Mouse (Mus musculus) small intestine, adult 2 months (tissue): ENCODE results near the gene Pla2g6. TPM values are rescaled to one million over a fixed set of nuclear protein-coding genes. Genes with fewer than 3 reads are reported as not detected.

Experiments
- H3K27ac ChIP-seq: fragments of 200-500 bp; 2 replicates; pipeline ENCODE4 v1.5.1; 2012; ENCODE audit warnings: low read depth, low read length, control low read depth, inconsistent platforms; ENCODE audit not compliant: insufficient read depth
- H3K27me3 ChIP-seq: fragments of 200-500 bp; 2 replicates; pipeline ENCODE4 v1.6.1; 2012; ENCODE audit warnings: mild to moderate bottlenecking, moderate library complexity, low read length, inconsistent platforms; ENCODE audit not compliant: control insufficient read depth, insufficient read depth
- H3K36me3 ChIP-seq: fragments of 200-500 bp; 2 replicates; pipeline ENCODE4 v1.6.1; 2012; ENCODE audit warnings: mild to moderate bottlenecking, low read length, control low read depth, inconsistent platforms; ENCODE audit not compliant: control insufficient read depth, insufficient read depth
- H3K4me1 ChIP-seq: fragments of 200-500 bp; 2 replicates; pipeline ENCODE4 v1.6.1; 2012; ENCODE audit warnings: low read length, inconsistent platforms, mixed read lengths; ENCODE audit not compliant: control insufficient read depth, insufficient read depth, insufficient read length
- H3K4me3 ChIP-seq: fragments of 200-500 bp; 2 replicates; pipeline ENCODE4 v1.5.1; 2012; ENCODE audit warnings: low read depth, mild to moderate bottlenecking, control low read depth, inconsistent platforms, low read length, moderate library complexity
- CTCF ChIP-seq: fragments of 200-500 bp; IDR thresholded peaks from 2 replicates; pipeline ENCODE4 v1.5.1; 2012; ENCODE audit warnings: low read depth, mild to moderate bottlenecking, control low read depth, inconsistent platforms, low read length, moderate library complexity, mixed read lengths; ENCODE audit not compliant: insufficient replicate concordance, insufficient read length; ENCODE audit errors: extremely low read depth
- POLR2A ChIP-seq: fragments of 200-500 bp; IDR thresholded peaks from 2 replicates; pipeline ENCODE4 v1.6.1; 2012; ENCODE audit warnings: low read depth, mild to moderate bottlenecking, control low read depth, inconsistent platforms, low read length, moderate library complexity
- WGBS: fragments of 180-500 bp; shearing (Covaris S2); methylation state at CpG from one replicate; pipeline ENCODE4 v1.1.7; 2018; 5-methylcytosine and 5-hydroxymethylcytosine counted together
- polyA plus RNA-seq: library from polyadenylated mRNA; depleted of rRNA; stranded (reverse); fragments of >200 nt; gene quantifications from 2 replicates; pipeline ENCODE4 v1.2.3, GENCODE M21; 2012

Gene Pla2g6
- polyA plus RNA-seq, 1 experiment = 40.2 TPM

DNA sequence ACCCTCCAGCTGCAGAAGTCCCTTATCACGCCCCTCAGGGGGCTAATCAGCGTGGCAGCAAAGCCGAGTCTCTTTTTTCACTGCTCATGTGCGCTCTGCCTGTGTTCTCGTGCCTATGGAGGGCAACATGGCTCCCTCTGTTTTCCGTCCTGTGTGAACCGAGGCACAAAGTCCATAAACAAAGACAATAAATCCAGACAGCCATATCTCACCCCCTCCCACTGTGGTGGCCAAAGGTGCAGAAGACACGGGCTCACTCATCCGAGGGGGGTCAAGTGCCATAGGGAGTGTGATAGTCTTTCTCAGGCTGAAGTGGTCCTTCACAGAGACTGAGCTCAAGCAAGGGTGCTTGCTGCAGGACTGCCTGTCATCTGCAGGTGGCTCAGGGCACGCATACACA, 55.2 kb downstream of the Pla2g6 start:
- Histone ChIP-seq H3K27ac (peak overlapping the region; percentile 22; the same call in 1 of the 2 replicates), H3K4me1 (peaks cover 21% of the 10 kb centered on the region), H3K4me3 (no peak overlapping the region), H3K36me3 (peaks cover 60% of the 10 kb centered on the region), H3K27me3 (no peaks in the 10 kb centered on the region)
- TF ChIP-seq POLR2A (no peak), CTCF (no peak)
- WGBS = 24% methylated on average over 10 of the region's 10 CpGs

DNA sequence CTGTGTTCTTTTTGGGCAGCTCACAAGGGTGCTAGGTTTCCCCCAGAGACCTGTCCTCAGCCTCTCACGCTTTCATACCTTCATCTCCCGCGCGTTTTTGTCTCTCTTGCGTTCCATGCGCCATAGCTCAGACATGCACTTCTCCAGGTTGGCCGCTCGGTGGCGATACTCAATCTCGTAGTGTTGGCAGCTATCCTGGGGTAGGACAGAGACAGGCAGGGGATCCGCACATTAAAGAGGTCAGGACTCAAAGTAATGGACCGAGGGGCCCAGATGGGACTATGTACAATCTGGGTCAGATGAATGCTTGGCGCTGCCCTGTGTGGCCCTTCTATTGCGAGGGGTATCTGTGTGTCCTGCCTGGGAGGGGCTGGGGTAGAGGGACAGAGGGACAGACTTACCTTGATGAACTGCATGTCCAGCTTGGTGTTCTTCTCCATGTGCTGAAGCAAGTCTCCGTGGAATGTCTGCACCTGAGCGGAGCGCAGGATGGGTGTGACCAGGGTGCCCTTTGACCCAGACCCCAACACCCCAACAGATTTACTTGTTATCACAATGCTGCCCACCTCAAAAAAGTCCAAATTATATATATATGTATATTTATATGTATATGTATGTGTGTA, 57.0 kb downstream of the Pla2g6 start:
- Histone ChIP-seq H3K27me3 (no peaks in the 10 kb centered on the region), H3K4me1 (peaks cover 21% of the 10 kb centered on the region), H3K36me3 (peaks cover 63% of the 10 kb centered on the region), H3K4me3 (peak overlapping the region; percentile 42), H3K27ac (no peak overlapping the region)
- WGBS = 54% methylated on average over 17 of the region's 17 CpGs
- peak; percentile 44; the same call in 1 of the 2 replicates for TF ChIP-seq CTCF
- TF ChIP-seq POLR2A = no peak

DNA sequence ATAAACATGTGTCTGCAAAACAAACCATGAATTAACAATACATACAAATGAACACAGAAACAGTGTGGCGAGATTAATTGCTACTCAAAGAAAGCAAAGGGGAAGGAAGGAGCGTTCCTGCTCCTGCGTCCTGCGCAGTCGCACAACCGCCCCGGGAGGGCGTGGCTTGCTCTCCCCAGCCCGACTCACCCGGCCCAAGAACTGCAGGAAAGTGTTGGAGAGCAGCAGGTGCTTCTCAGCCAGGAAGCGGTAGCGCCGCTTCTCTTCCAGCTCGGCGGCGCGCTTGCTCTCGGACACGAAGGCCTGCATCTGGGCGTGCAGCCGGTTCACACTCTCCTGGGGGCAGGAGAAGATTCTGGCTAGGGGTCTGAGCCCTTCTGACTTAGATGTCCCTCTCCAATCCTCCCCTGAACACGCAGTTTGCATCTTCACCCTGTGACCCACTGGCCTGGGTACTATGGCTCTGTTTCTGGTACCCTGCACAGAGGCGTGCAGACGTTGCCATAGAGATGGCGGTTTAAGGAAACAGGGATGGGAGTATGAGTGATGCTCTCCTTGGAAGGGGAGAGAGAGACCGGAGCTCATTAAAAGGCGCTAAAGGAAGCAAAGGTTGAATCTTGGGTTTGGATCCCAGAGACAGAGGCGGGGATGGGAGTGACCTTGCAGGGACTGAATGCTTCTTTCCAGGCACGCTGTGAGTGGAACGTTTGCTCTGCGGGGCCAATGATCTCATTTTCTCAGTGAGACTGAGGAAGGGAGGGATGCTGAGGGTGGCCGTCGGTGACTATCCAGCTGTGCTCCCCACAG, 57.7 kb downstream of the Pla2g6 start:
- Histone ChIP-seq H3K27me3 (no peaks in the 10 kb centered on the region), H3K4me1 (peaks cover 21% of the 10 kb centered on the region), H3K27ac (no peak overlapping the region), H3K36me3 (peaks cover 65% of the 10 kb centered on the region), H3K4me3 (peak overlapping the region; percentile 42)
- 38% methylated on average over 33 of the region's 33 CpGs for WGBS
- no peak for TF ChIP-seq CTCF
- TF ChIP-seq POLR2A = peak; percentile 46; the same call in 1 of the 2 replicates

DNA sequence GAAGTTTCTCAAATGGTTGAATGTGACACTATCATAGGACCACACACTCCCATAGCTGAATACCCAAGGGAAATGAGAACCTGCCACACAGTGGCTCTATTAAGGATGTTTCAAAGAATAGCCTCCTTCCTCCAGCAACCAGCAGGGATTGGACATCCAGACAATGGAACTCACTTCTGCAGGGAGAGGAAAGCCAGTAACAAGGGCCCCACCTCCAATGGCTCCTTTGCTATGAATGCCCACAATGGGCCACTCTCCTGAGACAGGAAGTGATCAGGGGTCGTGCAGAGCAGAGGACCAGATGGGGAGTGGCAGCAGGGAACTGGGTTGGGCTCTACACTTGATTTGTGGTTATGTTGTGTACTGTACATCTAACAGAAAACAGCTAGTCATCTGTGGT, 59.7 kb downstream of the Pla2g6 start:
- no peak for TF ChIP-seq CTCF
- TF ChIP-seq POLR2A = no peak
- 35% methylated on average over 1 of the region's 1 CpGs for WGBS
- Histone ChIP-seq H3K27ac (no peak overlapping the region), H3K27me3 (no peaks in the 10 kb centered on the region), H3K4me1 (peaks cover 18% of the 10 kb centered on the region), H3K4me3 (no peak overlapping the region), H3K36me3 (peaks cover 72% of the 10 kb centered on the region)

DNA sequence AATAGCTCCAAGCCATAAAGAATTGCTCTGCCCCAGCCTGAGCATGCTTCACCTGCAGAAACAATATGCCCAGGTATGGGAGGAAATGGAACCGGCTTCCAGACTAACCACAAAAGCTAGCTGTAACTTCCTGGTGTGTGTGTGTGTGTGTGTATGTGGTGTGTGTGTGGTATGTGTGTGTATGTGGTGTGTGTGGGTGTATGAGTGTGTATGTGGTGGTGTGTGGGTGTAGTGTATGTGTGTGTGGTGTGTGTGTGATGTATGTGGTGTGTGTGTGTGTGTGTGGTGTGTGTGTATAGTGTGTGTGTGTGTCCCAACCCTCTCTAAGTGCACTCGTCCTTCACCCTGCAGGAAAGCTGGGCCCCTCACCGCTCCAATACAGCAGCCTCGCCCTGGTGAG, 62.8 kb downstream of the Pla2g6 start:
- TF ChIP-seq POLR2A (no peak), CTCF (no peak)
- 73% methylated on average over 4 of the region's 4 CpGs for WGBS
- H3K4me3 ChIP-seq = no peak overlapping the region
- H3K27ac ChIP-seq = no peak overlapping the region
- peaks cover 84% of the 10 kb centered on the region for H3K36me3 ChIP-seq
- peaks cover 12% of the 10 kb centered on the region for H3K4me1 ChIP-seq
- no peaks in the 10 kb centered on the region for H3K27me3 ChIP-seq

DNA sequence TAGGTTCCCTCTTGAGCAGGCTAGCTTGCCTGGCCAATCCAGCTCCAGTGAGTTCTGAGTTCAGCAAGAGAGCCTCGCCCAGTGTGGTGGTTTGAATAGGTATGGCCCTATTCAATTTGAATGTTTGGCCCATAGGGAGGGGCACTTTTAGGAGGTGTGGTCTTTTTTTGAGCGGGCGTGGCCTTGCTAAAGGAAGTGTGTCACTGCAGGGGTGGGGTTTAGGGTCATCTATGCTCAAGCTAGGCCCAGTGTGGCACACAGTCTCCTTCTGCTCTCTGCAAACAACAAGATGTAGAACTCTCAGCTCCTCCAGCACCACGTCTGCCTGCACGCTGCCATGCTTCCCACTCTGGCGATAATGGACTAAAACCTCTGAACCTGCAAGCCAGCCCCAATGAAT, 64.5 kb downstream of the Pla2g6 start:
- Histone ChIP-seq H3K27ac (no peak overlapping the region), H3K27me3 (no peaks in the 10 kb centered on the region), H3K4me1 (peaks cover 16% of the 10 kb centered on the region), H3K4me3 (no peak overlapping the region), H3K36me3 (peaks cover 88% of the 10 kb centered on the region)
- 93% methylated on average over 6 of the region's 6 CpGs for WGBS
- TF ChIP-seq POLR2A = no peak
- TF ChIP-seq CTCF = no peak

DNA sequence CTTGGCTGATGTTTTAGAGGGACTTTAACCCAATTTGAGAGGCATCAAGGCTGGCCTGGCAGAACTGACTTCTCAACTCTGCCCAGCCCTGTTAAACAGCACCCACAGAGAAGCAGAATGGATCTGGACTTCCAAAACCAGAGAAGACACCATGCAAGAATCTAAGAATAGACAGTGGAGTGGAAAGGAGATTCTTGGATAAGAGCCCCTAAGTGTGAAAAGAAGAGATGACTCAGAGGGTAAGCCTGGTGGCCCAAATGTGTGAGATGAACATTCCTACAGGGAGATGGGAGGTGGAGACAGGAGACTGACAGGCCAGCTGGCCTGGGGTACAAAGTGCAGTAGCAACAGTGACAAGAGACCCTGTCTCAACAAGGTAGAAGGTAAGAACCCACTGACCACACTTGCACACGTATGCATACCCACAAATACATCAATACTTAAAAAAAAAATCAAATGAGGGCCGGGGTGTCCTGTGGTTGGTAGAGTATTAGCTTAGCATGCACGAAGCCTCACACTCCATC, 65.3 kb downstream of the Pla2g6 start:
- H3K4me1 ChIP-seq = peaks cover 16% of the 10 kb centered on the region
- TF ChIP-seq POLR2A (no peak), CTCF (no peak)

More for the DNA sequence above, 65.3 kb downstream of the Pla2g6 start:
- Histone ChIP-seq H3K36me3 (peaks cover 88% of the 10 kb centered on the region), H3K4me3 (no peak overlapping the region), H3K27ac (no peak overlapping the region), H3K27me3 (no peaks in the 10 kb centered on the region)
- 92% methylated on average over 3 of the region's 3 CpGs for WGBS
